Mouse (Mus musculus) kidney, adult 2 months (tissue): ENCODE measurements around the gene Oas1c.

Experiments used
- CTCF ChIP-seq: fragments of 200-500 bp; conservative IDR thresholded peaks from 2 replicates; pipeline ENCODE4 v1.5.1; 2011; ENCODE audit warnings: low read depth, mild to moderate bottlenecking, control low read depth, low read length, moderate library complexity, mixed read lengths; ENCODE audit not compliant: insufficient read depth, insufficient read length
- POLR2A ChIP-seq: fragments of 200-500 bp; IDR thresholded peaks from one replicate; pipeline ENCODE4 v1.6.1; 2011; ENCODE audit warnings: low read depth, low read length, control low read depth

- TF ChIP-seq CTCF = no peak
- TF ChIP-seq POLR2A = no peak
Measured at GRCm38 (mm10) chr5:120779922-120780321, 32.4 kb downstream of the Oas1c start.
